Mouse (Mus musculus) intestine, embryonic 14.5 days (tissue): Measurements from ENCODE around the gene Atp2b4. TPM values are rescaled to one million over a fixed set of nuclear protein-coding genes. Genes with fewer than 3 reads are reported as not detected.

Experiments used
- ATAC-seq: fragments of 200-750 bp; cut with Nextera tagmentation; replicated peaks from 2 replicates; pipeline ENCODE4 v1.8.0; 2017; ENCODE audit warnings: low read depth, moderate number of reproducible peaks, moderate TSS enrichment, moderate library complexity; ENCODE audit not compliant: low FRiP score, low TSS enrichment
- DNase-seq: peaks from one replicate; pipeline ENCODE4 v3.0.0-alpha.2; 2018; ENCODE audit warnings: low spot score
- H3K27ac ChIP-seq: fragments of 300-500 bp; sonication (generic); 2 replicates; pipeline ENCODE4 v1.5.1; 2014; ENCODE audit warnings: low read depth, mild to moderate bottlenecking, control low read depth
- H3K27me3 ChIP-seq: fragments of 300-500 bp; sonication (generic); replicated peaks from 2 replicates; pipeline ENCODE4 v1.6.1; 2014; ENCODE audit warnings: low read length, control low read depth; ENCODE audit not compliant: control insufficient read depth, insufficient read depth
- H3K36me3 ChIP-seq: fragments of 300-500 bp; sonication (generic); 2 replicates; pipeline ENCODE4 v1.6.1; 2014; ENCODE audit warnings: low read length, control low read depth; ENCODE audit not compliant: control insufficient read depth, insufficient read depth
- H3K4me1 ChIP-seq: fragments of 300-500 bp; sonication (generic); replicated peaks from 2 replicates; pipeline ENCODE4 v1.6.1; 2014; ENCODE audit warnings: low read length, control low read depth, mixed read lengths; ENCODE audit not compliant: control insufficient read depth, insufficient read depth
- H3K4me2 ChIP-seq: fragments of 300-500 bp; sonication (generic); 2 replicates; pipeline ENCODE4 v1.6.1; 2014; ENCODE audit warnings: low read length
- H3K4me3 ChIP-seq: fragments of 300-500 bp; sonication (generic); 2 replicates; pipeline ENCODE4 v1.5.1; 2014; ENCODE audit warnings: low read depth, low read length, control low read depth, mixed read lengths
- H3K9ac ChIP-seq: fragments of 300-500 bp; sonication (generic); 2 replicates; pipeline ENCODE4 v1.6.1; 2014; ENCODE audit warnings: mild to moderate bottlenecking, low read length
- H3K9me3 ChIP-seq: fragments of 300-500 bp; sonication (generic); 2 replicates; pipeline ENCODE4 v1.6.1; 2016; ENCODE audit warnings: low read length, control low read depth; ENCODE audit not compliant: control insufficient read depth
- WGBS: fragments of 180-500 bp; shearing (Covaris S2); extraction: QIAGEN DNeasy Blood & Tissue Kit; methylation state at CpG from one replicate; pipeline ENCODE4 v1.1.7; 2014; 5-methylcytosine and 5-hydroxymethylcytosine counted together
- polyA plus RNA-seq: library from polyadenylated mRNA; unstranded; fragments of >200 nt; fragmentation: Nextera tagmentation; extraction: Ambion mirVana; gene quantifications from 2 replicates; pipeline ENCODE4 v1.2.1, GENCODE M21; 2014

Atp2b4 gene
- polyA plus RNA-seq, 1 experiment from 2014 or later, result 32.3 TPM

DNA sequence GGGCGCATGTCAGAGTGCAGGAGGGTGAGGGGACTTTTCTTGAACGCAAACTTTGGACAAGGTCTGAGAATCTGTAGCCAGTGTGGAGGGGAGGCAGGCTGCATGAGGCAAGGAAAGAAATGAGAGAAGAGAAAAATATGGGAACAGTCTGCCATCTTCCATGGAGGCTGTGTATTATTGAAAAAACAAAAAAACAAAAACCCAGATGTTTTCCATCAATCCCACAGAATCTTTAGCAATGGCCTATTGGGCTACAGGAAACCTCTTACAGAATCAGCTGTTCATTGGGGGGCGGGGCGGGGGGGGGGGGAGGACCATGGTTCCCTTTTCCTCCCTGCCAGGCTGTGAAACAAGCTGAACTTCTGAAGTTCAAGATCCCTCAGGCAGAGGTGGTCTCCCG is 31.9 kb upstream of the Atp2b4 start:
- H3K9ac ChIP-seq, result no peak overlapping the region
- H3K9me3 ChIP-seq, result no peaks in the 10 kb centered on the region
- no peak overlapping the region for H3K4me2 ChIP-seq
- DNase-seq (no peak), ATAC-seq (no peak)
- WGBS, result 58% methylated on average over 5 of the region's 5 CpGs
- H3K36me3 ChIP-seq, result no peaks in the 10 kb centered on the region
- peaks cover 18% of the 10 kb centered on the region for H3K4me1 ChIP-seq
- H3K4me3 ChIP-seq, result no peak overlapping the region
- H3K27ac ChIP-seq, result 0 out of 2 replicates have a peak overlapping the region, but pooled peaks have one; percentile 7
- no peaks in the 10 kb centered on the region for H3K27me3 ChIP-seq

DNA sequence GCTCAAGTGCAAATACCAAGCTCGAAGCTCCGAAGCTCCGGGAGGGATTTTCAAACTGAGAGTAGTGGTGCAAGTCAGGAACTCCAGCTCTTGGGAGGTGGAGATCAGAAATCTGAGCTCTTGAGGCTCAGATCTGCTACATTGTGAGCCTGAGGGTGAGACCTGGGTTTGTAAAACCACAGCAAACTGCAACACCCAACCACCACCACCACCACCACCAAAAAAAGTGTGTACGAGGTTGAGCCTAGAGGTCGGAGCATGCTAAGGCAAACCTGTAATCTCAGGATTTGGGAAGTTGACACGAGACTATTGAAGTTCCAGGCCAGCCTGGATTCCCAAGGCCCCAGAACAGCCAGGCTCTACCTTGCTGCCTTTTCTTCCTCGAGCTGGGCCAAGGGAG is 25.4 kb upstream of the Atp2b4 start:
- no peak overlapping the region for H3K9ac ChIP-seq
- DNase-seq, result no peak
- H3K27me3 ChIP-seq, result no peaks in the 10 kb centered on the region
- H3K4me2 ChIP-seq, result no peak overlapping the region
- no peak for ATAC-seq
- H3K27ac ChIP-seq, result no peak overlapping the region
- no peaks in the 10 kb centered on the region for H3K36me3 ChIP-seq
- WGBS, result 70% methylated on average over 7 of the region's 7 CpGs
- no peak overlapping the region for H3K4me3 ChIP-seq
- H3K9me3 ChIP-seq, result no peaks in the 10 kb centered on the region
- peaks cover 10% of the 10 kb centered on the region; the same call in 1 of the 2 replicates for H3K4me1 ChIP-seq

DNA sequence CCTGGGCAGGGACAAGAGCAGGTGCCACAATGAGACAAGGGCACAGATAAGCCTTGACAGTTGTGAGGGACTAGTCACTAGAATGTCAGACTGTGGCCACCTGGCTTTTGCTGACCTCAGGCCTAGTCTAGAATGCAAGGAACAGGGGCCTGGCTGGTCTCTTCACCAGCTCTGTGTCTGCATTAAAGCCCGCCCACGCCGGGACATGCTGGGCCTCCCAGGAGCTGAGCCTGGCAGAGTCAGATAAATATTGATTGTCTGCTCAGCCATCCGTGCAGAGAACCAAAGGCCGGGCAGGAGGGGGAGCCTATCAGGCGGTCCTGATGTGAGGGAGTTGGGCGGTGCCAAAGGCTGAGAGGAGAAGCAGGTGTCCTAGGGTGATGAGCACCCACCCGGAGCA is 24.7 kb upstream of the Atp2b4 start:
- peak; percentile 48; the same call in 1 of the 2 replicates for ATAC-seq

GRCm38 (mm10) chr1:133825140-133825539 is 24.3 kb upstream of the Atp2b4 start:
- no peak overlapping the region for H3K9ac ChIP-seq
- no peaks in the 10 kb centered on the region for H3K9me3 ChIP-seq
- H3K4me1 ChIP-seq, result peaks cover 15% of the 10 kb centered on the region; the same call in 1 of the 2 replicates
- DNase-seq, result no peak
- no peak overlapping the region; the same call in 1 of the 2 replicates for H3K27ac ChIP-seq
- H3K4me3 ChIP-seq, result no peak overlapping the region
- H3K36me3 ChIP-seq, result no peaks in the 10 kb centered on the region
- H3K27me3 ChIP-seq, result no peaks in the 10 kb centered on the region
- H3K4me2 ChIP-seq, result no peak overlapping the region
- ATAC-seq, result peak; percentile 13; the same call in 1 of the 2 replicates
- 47% methylated on average over 2 of the region's 2 CpGs for WGBS

More for the DNA sequence above, 24.7 kb upstream of the Atp2b4 start:
- Histone ChIP-seq H3K27ac (no peak overlapping the region; the same call in 1 of the 2 replicates), H3K4me2 (no peak overlapping the region), H3K4me3 (no peak overlapping the region), H3K4me1 (peaks cover 15% of the 10 kb centered on the region; the same call in 1 of the 2 replicates), H3K9me3 (no peaks in the 10 kb centered on the region), H3K27me3 (no peaks in the 10 kb centered on the region), H3K36me3 (no peaks in the 10 kb centered on the region), H3K9ac (no peak overlapping the region)
- DNase-seq, result no peak
- WGBS, result 9% methylated on average over 8 of the region's 8 CpGs

GRCm38 (mm10) chr1:133821144-133821543 is 20.3 kb upstream of the Atp2b4 start:
- Histone ChIP-seq H3K4me2 (no peak overlapping the region), H3K27me3 (no peaks in the 10 kb centered on the region), H3K4me3 (no peak overlapping the region), H3K4me1 (peaks cover 12% of the 10 kb centered on the region; the same call in 1 of the 2 replicates), H3K27ac (no peak overlapping the region), H3K36me3 (no peaks in the 10 kb centered on the region), H3K9ac (no peak overlapping the region), H3K9me3 (no peaks in the 10 kb centered on the region)
- whole genome bisulfite sequencing, result 60% methylated on average over 5 of the region's 5 CpGs
- DNase-seq, result no peak
- no peak for ATAC-seq

- Histone ChIP-seq H3K9me3 (no peaks in the 10 kb centered on the region), H3K4me2 (no peak overlapping the region), H3K27me3 (no peaks in the 10 kb centered on the region), H3K27ac (no peak overlapping the region), H3K4me1 (peaks cover 7% of the 10 kb centered on the region; the same call in 1 of the 2 replicates), H3K36me3 (no peaks in the 10 kb centered on the region), H3K4me3 (no peak overlapping the region), H3K9ac (no peak overlapping the region)
- DNase-seq (no peak), ATAC-seq (no peak)
- 50% methylated on average over 2 of the region's 2 CpGs for WGBS
Measured at GRCm38 (mm10) chr1:133820100-133820499, 19.3 kb upstream of the Atp2b4 start.

- no peak overlapping the region for H3K27ac ChIP-seq
- no peaks in the 10 kb centered on the region for H3K36me3 ChIP-seq
- peaks cover 7% of the 10 kb centered on the region; the same call in 1 of the 2 replicates for H3K4me1 ChIP-seq
- no peak overlapping the region for H3K4me2 ChIP-seq
- H3K9me3 ChIP-seq, result no peaks in the 10 kb centered on the region
- ATAC-seq (no peak), DNase-seq (no peak)
- H3K4me3 ChIP-seq, result no peak overlapping the region
- 82% methylated on average over 2 of the region's 2 CpGs for WGBS
- no peaks in the 10 kb centered on the region for H3K27me3 ChIP-seq
- H3K9ac ChIP-seq, result no peak overlapping the region
Measured at GRCm38 (mm10) chr1:133818531-133818930, 17.7 kb upstream of the Atp2b4 start.

DNA sequence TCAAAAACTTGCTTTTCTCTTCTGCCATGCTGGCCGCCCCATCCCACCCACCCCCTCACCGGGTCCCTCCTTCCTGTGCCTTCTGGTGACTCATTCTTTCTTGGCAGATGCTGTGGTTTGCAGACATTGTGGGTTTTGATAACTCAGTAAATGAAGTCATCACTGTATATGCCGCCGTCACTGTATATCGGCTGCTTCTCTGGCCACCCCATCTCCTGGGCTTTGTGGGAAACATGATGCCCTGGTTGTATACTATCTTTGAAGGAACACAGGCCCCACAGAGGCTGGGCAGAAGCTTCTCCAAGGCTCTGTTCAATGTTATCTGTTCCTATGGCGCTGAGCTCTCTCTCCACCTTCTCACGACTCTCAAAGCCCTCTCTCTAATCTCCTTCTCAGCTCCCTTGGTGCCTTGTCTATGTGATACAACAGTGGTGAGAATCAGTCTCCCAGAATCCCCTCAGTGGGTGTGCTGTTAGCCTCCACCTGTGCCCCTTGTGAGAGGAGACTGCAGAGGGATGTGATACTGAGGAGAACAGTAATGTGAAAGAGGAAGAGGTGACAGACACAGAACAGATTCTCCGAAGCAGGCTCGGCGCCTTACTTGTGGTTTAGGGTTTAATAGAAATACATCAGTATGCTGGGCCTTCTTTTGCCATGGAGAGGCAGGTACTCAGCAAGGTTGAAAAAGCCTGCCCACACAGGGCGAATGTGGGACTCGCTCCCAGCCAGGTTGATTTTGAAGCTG is 15.1 kb upstream of the Atp2b4 start:
- no peak for DNase-seq
- WGBS, result 37% methylated on average over 12 of the region's 12 CpGs
- Histone ChIP-seq H3K9ac (no peak overlapping the region), H3K36me3 (no peaks in the 10 kb centered on the region), H3K4me1 (peaks cover 2% of the 10 kb centered on the region; the same call in 1 of the 2 replicates), H3K9me3 (no peaks in the 10 kb centered on the region), H3K27me3 (no peaks in the 10 kb centered on the region), H3K27ac (peak overlapping the region; percentile 23; the same call in 1 of the 2 replicates), H3K4me2 (no peak overlapping the region), H3K4me3 (no peak overlapping the region)
- no peak for ATAC-seq

DNA sequence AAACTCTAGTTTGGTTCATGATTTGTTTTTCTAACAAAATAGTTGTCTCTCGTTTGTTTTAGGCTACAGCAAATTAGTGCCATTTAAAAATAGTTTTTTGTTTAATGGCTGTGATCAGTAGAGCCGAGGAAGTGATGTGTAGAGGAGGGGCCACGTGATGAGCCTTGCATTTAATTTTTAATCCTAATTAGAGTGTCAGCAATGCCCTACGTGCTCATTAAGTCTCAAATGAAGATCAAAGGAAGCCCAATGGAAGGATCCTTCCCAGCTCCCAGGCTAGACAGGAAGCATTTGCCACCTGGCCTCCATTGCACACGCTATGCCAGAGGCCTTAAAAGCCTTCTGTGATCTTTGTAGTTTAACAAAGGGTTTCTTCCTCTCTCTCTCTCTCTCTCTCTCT is 8.5 kb upstream of the Atp2b4 start:
- DNase-seq (no peak), ATAC-seq (no peak)
- Histone ChIP-seq H3K36me3 (no peaks in the 10 kb centered on the region), H3K4me3 (no peak overlapping the region), H3K4me1 (no peaks in the 10 kb centered on the region), H3K9ac (no peak overlapping the region), H3K9me3 (no peaks in the 10 kb centered on the region), H3K4me2 (no peak overlapping the region), H3K27me3 (no peaks in the 10 kb centered on the region), H3K27ac (no peak overlapping the region)
- WGBS, result 72% methylated on average over 5 of the region's 5 CpGs
